Mouse (Mus musculus) urinary bladder, postnatal 25 days (tissue): ENCODE data around the gene Ttc23.
A peak's percentile ranks its signal among the peaks of the same experiment; 100 is the strongest.

ENCODE experiments used
- DNase-seq: peaks from one replicate; pipeline ENCODE4 v3.0.0; 2022; ENCODE audit warnings: low spot score

Ttc23 gene

GRCm38 (mm10) chr7:67697892-67698630, 50.9 kb downstream of the Ttc23 start:
- DNase-seq, result no peak

GRCm38 (mm10) chr7:67699301-67699700, 52.1 kb downstream of the Ttc23 start:
- DNase-seq, result no peak

- DNase-seq, result peak; percentile 35
These were observed 53.6 kb downstream of the Ttc23 start for GRCm38 (mm10) chr7:67700846-67701245.

GRCm38 (mm10) chr7:67701252-67701914, 54.2 kb downstream of the Ttc23 start:
- no peak for DNase-seq

GRCm38 (mm10) chr7:67708160-67708559, 61.0 kb downstream of the Ttc23 start:
- no peak for DNase-seq

GRCm38 (mm10) chr7:67710216-67710615, 63.0 kb downstream of the Ttc23 start:
- DNase-seq, result no peak

GRCm38 (mm10) chr7:67713820-67714510, 66.8 kb downstream of the Ttc23 start:
- DNase-seq, result no peak

- no peak for DNase-seq
These were observed 68.0 kb downstream of the Ttc23 start for GRCm38 (mm10) chr7:67715176-67715575.

GRCm38 (mm10) chr7:67716213-67716878, 69.1 kb downstream of the Ttc23 start:
- DNase-seq, result no peak

GRCm38 (mm10) chr7:67716925-67717324, 69.7 kb downstream of the Ttc23 start:
- no peak for DNase-seq

GRCm38 (mm10) chr7:67717520-67717919, 70.3 kb downstream of the Ttc23 start:
- no peak for DNase-seq

- DNase-seq, result no peak
These were observed 71.6 kb downstream of the Ttc23 start for GRCm38 (mm10) chr7:67718804-67719203.

- DNase-seq, result no peak
These were observed 75.0 kb downstream of the Ttc23 start for GRCm38 (mm10) chr7:67722163-67722562.

- DNase-seq, result no peak
These were observed 77.3 kb downstream of the Ttc23 start for GRCm38 (mm10) chr7:67724536-67724935.

GRCm38 (mm10) chr7:67725016-67725415, 77.8 kb downstream of the Ttc23 start:
- DNase-seq, result no peak

- DNase-seq, result no peak
These were observed 81.0 kb downstream of the Ttc23 start for GRCm38 (mm10) chr7:67728203-67728602.

GRCm38 (mm10) chr7:67728809-67729208, 81.6 kb downstream of the Ttc23 start:
- no peak for DNase-seq

GRCm38 (mm10) chr7:67730431-67731110, 83.4 kb downstream of the Ttc23 start:
- no peak for DNase-seq

- no peak for DNase-seq
These were observed 85.1 kb downstream of the Ttc23 start for GRCm38 (mm10) chr7:67732276-67732675.

- no peak for DNase-seq
These were observed 93.2 kb downstream of the Ttc23 start for GRCm38 (mm10) chr7:67740382-67740781.

GRCm38 (mm10) chr7:67740796-67741195, 93.6 kb downstream of the Ttc23 start:
- no peak for DNase-seq

GRCm38 (mm10) chr7:67741706-67742105, 94.5 kb downstream of the Ttc23 start:
- DNase-seq, result peak; percentile 24
